Mouse (Mus musculus) cerebellum, adult (tissue): ENCODE measurements at regions not wholly inside any gene's neighbourhood (a gene's known extent, or its start where the extent isn't known, plus 50 kb on each side); places are given as distances from the start of the nearest gene placed in this dataset.
A peak's percentile ranks its signal among the peaks of the same experiment; 100 is the strongest.

ENCODE experiments used
- ATAC-seq: cut with Nextera tagmentation; 2 replicates; pipeline ENCODE4 v1.9.2; 2017; ENCODE audit warnings: mild to moderate bottlenecking, moderate library complexity, mixed read lengths; ENCODE audit not compliant: insufficient number of reproducible peaks, low FRiP score, low TSS enrichment

- ATAC-seq = 0 out of 2 replicates have a peak, but pooled peaks have one; percentile 36
These were observed 487.5 kb upstream of the Cypt14 start for GRCm38 (mm10) chrX:40350936-40351335.

GRCm38 (mm10) chrX:40336555-40336954 is 473.2 kb upstream of the Cypt14 start:
- no peak for ATAC-seq
